Mouse (Mus musculus): ENCODE measurements at regions not wholly inside any gene's neighbourhood (a gene's known extent, or its start where the extent isn't known, plus 50 kb on each side); places are given as distances from the start of the nearest gene placed in this dataset.

- DNase-seq: no peak
These were observed 198.0 kb upstream of the Hnrnpa3 start for GRCm38 (mm10) chr2:75461019-75461418.

- DNase-seq: no peak
These were observed 197.6 kb upstream of the Hnrnpa3 start for GRCm38 (mm10) chr2:75461421-75461991.

- no peak for DNase-seq
These were observed 196.9 kb upstream of the Hnrnpa3 start for GRCm38 (mm10) chr2:75462030-75462671.

- DNase-seq: no peak
These were observed 196.0 kb upstream of the Hnrnpa3 start for GRCm38 (mm10) chr2:75463091-75463490.

- no peak for DNase-seq
These were observed 194.6 kb upstream of the Hnrnpa3 start for GRCm38 (mm10) chr2:75464429-75464828.

- DNase-seq: no peak
These were observed 190.2 kb upstream of the Hnrnpa3 start for GRCm38 (mm10) chr2:75468851-75469250.

- DNase-seq: peak; percentile 70 to 82
These were observed 188.9 kb upstream of the Hnrnpa3 start for GRCm38 (mm10) chr2:75469958-75470687.

- no peak for DNase-seq
These were observed 188.4 kb upstream of the Hnrnpa3 start for GRCm38 (mm10) chr2:75470688-75471054.

GRCm38 (mm10) chr2:75472489-75472888 is 186.6 kb upstream of the Hnrnpa3 start:
- no peak for DNase-seq

- no peak for DNase-seq
These were observed 184.6 kb upstream of the Hnrnpa3 start for GRCm38 (mm10) chr2:75474509-75474908.

- DNase-seq: no peak
These were observed 182.7 kb upstream of the Hnrnpa3 start for GRCm38 (mm10) chr2:75476350-75476749.

GRCm38 (mm10) chr2:75477076-75477475 is 182.0 kb upstream of the Hnrnpa3 start:
- no peak for DNase-seq

- no peak for DNase-seq
These were observed 179.5 kb upstream of the Hnrnpa3 start for GRCm38 (mm10) chr2:75479546-75479945.

GRCm38 (mm10) chr2:75481863-75482262 is 177.2 kb upstream of the Hnrnpa3 start:
- DNase-seq: no peak

- no peak for DNase-seq
These were observed 176.6 kb upstream of the Hnrnpa3 start for GRCm38 (mm10) chr2:75482484-75482883.

- DNase-seq: no peak
These were observed 174.1 kb upstream of the Hnrnpa3 start for GRCm38 (mm10) chr2:75484951-75485350.

GRCm38 (mm10) chr2:75491150-75491549 is 167.9 kb upstream of the Hnrnpa3 start:
- DNase-seq: no peak

GRCm38 (mm10) chr2:75491789-75492500 is 167.1 kb upstream of the Hnrnpa3 start:
- no peak for DNase-seq

GRCm38 (mm10) chr2:75492501-75492898 is 166.6 kb upstream of the Hnrnpa3 start:
- DNase-seq: no peak

- no peak for DNase-seq
These were observed 162.3 kb upstream of the Hnrnpa3 start for GRCm38 (mm10) chr2:75496606-75497240.

- no peak for DNase-seq
These were observed 148.8 kb upstream of the Hnrnpa3 start for GRCm38 (mm10) chr2:75510223-75510622.

- no peak for DNase-seq
These were observed 146.5 kb upstream of the Hnrnpa3 start for GRCm38 (mm10) chr2:75512422-75513170.

Data from thymus, adult 18-20 months (tissue).